Mouse (Mus musculus) forebrain, embryonic 10.5 days (tissue): ENCODE measurements around the gene Gcm1. TPM values are rescaled to one million over a fixed set of nuclear protein-coding genes. Genes with fewer than 3 reads are reported as not detected.
"Not testable (repeated sequence)": the region's sequence is repeated elsewhere in the genome, so short reads cannot be mapped to it uniquely, and the experiment has no call there.

Source experiments
- DNase-seq: peaks from one replicate; pipeline ENCODE4 v3.0.0-alpha.2; 2017; ENCODE audit warnings: low spot score; ENCODE audit errors: extremely low spot score
- H3K27ac ChIP-seq: fragments of 300-500 bp; sonication (generic); 2 replicates; pipeline ENCODE4 v1.5.1; 2016; ENCODE audit warnings: mild to moderate bottlenecking
- H3K27me3 ChIP-seq: fragments of 300-500 bp; sonication (generic); 2 replicates; pipeline ENCODE4 v1.6.1; 2016; ENCODE audit warnings: mild to moderate bottlenecking; ENCODE audit not compliant: poor library complexity, severe bottlenecking
- H3K36me3 ChIP-seq: fragments of 300-500 bp; sonication (generic); replicated peaks from 2 replicates; pipeline ENCODE4 v1.6.1; 2016; ENCODE audit warnings: mild to moderate bottlenecking, moderate library complexity
- H3K4me1 ChIP-seq: fragments of 300-500 bp; sonication (generic); 2 replicates; pipeline ENCODE4 v1.6.1; 2016
- H3K4me3 ChIP-seq: fragments of 300-500 bp; sonication (generic); 2 replicates; pipeline ENCODE4 v1.5.1; 2016; ENCODE audit warnings: mild to moderate bottlenecking, moderate library complexity
- H3K9me3 ChIP-seq: fragments of 300-500 bp; sonication (generic); 2 replicates; pipeline ENCODE4 v1.6.1; 2016; ENCODE audit warnings: mild to moderate bottlenecking, moderate library complexity
- WGBS: fragments of 180-500 bp; shearing (Covaris S2); methylation state at CpG from one replicate; pipeline ENCODE4 v1.1.7; 2016; 5-methylcytosine and 5-hydroxymethylcytosine counted together
- polyA plus RNA-seq: library from polyadenylated mRNA; unstranded; fragments of >200 nt; fragmentation: Nextera tagmentation; extraction: Ambion mirVana; gene quantifications from 2 replicates; pipeline ENCODE4 v1.2.1, GENCODE M21; 2016

Gene Gcm1
- polyA plus RNA-seq, 1 experiment from 2014 or later, result not detected

DNA sequence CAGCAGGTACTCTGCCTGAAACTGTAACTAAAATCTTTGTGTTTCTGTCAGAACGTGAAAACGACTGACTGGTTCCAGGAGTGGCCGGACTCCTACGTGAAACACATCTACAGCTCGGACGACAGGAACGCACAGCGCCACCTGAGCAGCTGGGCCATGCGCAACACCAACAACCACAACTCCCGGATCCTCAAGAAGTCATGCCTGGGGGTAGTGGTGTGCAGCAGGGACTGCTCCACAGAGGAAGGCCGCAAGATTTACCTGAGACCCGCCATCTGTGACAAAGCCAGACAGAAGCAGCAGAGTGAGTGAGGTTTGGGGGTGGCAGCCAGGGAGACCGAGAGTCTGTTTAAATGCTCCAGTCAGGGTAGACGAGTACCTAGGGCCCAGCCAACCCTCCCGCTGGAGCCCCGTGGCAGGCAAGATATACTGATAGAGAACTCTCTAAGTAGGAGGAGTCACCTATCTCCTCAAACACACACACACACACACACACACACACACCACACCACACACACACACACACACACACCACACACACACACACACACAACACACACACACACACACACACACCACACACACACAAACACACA is 7.9 kb downstream of the Gcm1 start:
- no peak for DNase-seq
- H3K27me3 ChIP-seq, result no peaks in the 10 kb centered on the region; the same call in 1 of the 2 replicates
- peaks cover 9% of the 10 kb centered on the region for H3K4me1 ChIP-seq
- H3K27ac ChIP-seq, result no peak overlapping the region
- H3K9me3 ChIP-seq, result no peaks in the 10 kb centered on the region
- H3K4me3 ChIP-seq, result no peak overlapping the region
- no peaks in the 10 kb centered on the region for H3K36me3 ChIP-seq
- 90% methylated on average over 16 of the region's 16 CpGs for WGBS

DNA sequence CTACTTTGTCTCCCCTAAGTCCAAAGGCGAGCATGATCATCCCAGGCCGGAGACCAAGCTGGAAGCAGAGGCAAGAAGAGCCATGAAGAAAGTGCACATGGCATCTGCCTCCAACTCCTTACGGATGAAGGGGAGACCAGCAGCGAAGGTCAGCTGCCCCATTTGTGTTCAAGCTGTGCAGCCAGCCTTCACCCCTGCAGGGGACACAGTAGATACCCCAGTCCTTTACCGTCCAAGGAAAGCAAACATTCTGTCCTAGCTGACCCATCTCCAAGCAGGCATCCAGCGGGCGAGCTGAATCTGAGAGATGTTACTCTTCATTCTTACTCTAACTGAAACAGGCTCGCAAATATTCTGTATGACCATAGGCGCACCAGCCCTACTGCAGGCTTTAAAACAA is 10.7 kb downstream of the Gcm1 start:
- H3K36me3 ChIP-seq, result no peaks in the 10 kb centered on the region
- peaks cover 9% of the 10 kb centered on the region for H3K4me1 ChIP-seq
- H3K9me3 ChIP-seq, result no peaks in the 10 kb centered on the region
- H3K4me3 ChIP-seq, result no peak overlapping the region
- no peak for DNase-seq
- H3K27me3 ChIP-seq, result no peaks in the 10 kb centered on the region; the same call in 1 of the 2 replicates
- WGBS, result 84% methylated on average over 9 of the region's 9 CpGs
- no peak overlapping the region for H3K27ac ChIP-seq

DNA sequence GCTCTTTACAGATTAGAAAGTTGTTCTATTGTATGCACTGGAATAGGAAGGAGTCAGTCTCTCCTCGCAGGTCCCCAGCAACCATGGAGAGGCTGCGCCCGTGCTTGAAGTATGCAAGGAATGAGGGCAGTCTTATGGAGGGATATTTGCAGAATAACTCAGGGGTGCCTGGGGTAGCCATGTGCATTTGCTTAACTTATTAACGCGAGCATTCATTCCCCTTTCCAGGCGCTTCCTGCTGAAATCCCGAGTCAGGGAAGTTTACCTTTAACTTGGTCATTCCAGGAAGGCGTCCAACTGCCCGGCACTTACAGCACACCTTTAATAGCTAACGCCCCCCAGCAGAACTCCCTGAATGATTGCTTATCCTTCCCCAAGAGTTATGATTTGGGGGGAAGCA is 12.4 kb downstream of the Gcm1 start:
- H3K27ac ChIP-seq, result 0 out of 2 replicates have a peak overlapping the region, but pooled peaks have one; percentile 20
- no peaks in the 10 kb centered on the region for H3K9me3 ChIP-seq
- WGBS, result 75% methylated on average over 10 of the region's 10 CpGs
- DNase-seq, result no peak
- H3K4me1 ChIP-seq, result peaks cover 9% of the 10 kb centered on the region
- no peaks in the 10 kb centered on the region for H3K36me3 ChIP-seq
- no peak overlapping the region for H3K4me3 ChIP-seq
- H3K27me3 ChIP-seq, result no peaks in the 10 kb centered on the region; the same call in 1 of the 2 replicates

DNA sequence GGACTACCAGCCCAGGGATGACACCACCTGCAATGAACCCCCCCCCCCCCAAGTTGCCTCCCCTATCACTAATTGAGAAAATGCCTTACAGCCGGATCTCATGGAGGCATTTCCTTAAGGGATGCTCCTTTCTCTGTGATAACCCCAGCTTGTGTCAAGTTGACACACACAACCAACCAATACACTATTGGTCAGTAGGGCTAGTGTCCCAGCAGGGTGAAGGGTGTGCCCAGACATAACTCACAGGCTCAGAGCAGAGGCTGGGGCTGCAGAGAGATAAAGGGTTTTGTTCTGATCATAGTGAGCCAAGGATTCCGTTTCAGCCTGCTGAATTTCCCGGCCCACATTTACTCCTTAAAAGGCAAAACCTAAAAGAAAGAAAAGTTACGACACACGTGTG is 18.8 kb downstream of the Gcm1 start:
- WGBS, result 82% methylated on average over 5 of the region's 5 CpGs
- Histone ChIP-seq H3K27ac (no peak overlapping the region), H3K4me3 (no peak overlapping the region), H3K27me3 (no peaks in the 10 kb centered on the region), H3K36me3 (no peaks in the 10 kb centered on the region), H3K4me1 (no peaks in the 10 kb centered on the region), H3K9me3 (no peaks in the 10 kb centered on the region)
- DNase-seq, result no peak

DNA sequence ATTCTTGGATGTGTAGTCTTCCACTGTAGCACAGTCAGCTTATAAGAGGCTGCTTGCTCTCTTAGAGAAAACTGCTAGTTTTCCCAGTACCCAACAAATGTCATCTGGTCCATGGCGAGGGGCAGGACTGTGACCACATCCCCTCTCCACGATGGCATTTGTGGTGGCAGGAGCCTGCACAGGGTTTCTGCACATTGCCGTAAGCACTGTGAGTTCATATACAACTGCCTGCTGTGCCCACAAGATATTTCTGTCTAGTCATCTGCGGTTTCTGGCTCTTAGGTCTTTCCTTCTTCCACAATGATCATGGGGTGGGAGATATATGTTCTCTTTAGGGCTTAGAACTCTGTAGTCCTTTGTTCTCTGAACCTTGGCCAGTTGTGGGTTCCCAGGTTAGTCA is 19.9 kb downstream of the Gcm1 start:
- no peak for DNase-seq
- no peaks in the 10 kb centered on the region for H3K27me3 ChIP-seq
- H3K36me3 ChIP-seq, result no peaks in the 10 kb centered on the region
- H3K4me3 ChIP-seq, result no peak overlapping the region
- no peak overlapping the region for H3K27ac ChIP-seq
- H3K9me3 ChIP-seq, result no peaks in the 10 kb centered on the region
- H3K4me1 ChIP-seq, result no peaks in the 10 kb centered on the region
- 89% methylated on average over 4 of the region's 4 CpGs for WGBS

DNA sequence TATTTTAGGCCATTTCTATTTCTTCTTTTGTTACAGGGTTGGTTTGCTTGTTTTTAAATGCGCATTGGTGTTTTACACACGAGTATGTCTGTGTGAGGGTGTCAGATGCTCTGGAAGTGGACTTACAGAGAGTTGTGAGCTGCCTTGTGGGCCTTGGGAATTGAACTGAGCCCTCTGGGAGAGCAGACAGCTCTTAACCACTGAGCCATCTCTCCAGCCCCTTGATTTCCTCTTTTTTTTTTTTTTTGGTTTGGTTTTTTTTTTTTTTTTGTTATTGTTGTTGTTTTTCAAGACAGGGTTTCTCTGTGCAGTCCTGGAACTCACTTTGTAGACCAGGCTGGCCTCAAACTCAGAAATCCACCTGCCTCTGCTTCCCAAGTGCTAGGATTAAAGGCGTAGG is 21.6 kb downstream of the Gcm1 start:
- not testable (repeated sequence) for H3K27ac ChIP-seq, H3K9me3 ChIP-seq, DNase-seq, H3K27me3 ChIP-seq, H3K36me3 ChIP-seq, H3K4me3 ChIP-seq, H3K4me1 ChIP-seq
- WGBS, result 89% methylated on average over 3 of the region's 3 CpGs

DNA sequence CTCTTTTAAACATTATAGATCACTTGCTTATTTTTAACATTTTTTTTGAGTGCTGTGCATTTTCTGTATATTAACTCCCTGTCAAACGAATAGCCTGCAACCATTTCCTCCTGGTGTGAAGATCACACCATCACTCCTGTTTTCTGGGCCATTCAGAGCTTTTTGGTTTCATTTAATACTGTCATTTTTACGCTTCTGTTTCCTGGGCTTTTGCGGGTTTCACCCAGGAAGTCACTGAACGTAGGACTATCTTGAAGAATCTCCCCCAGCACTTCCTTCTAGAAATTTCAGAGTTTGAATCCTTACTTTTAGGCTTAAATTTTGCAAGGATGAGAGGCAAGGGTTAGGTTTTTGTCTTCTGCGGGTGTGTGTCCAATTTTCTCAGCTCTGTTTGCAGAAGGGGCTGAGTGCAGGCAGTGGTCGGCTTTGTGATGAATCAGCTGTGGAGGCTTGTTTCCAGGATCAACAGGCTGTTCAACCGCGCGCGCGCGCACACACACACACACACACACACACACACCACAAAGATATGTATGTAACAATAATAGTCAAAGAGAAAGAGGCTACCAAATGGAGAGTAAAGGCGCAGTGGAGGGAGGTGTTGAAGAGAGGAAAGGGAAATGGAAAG is 22.1 kb downstream of the Gcm1 start:
- no peaks in the 10 kb centered on the region for H3K27me3 ChIP-seq
- no peak overlapping the region for H3K27ac ChIP-seq
- H3K9me3 ChIP-seq, result no peaks in the 10 kb centered on the region
- H3K4me1 ChIP-seq, result no peaks in the 10 kb centered on the region
- 95% methylated on average over 13 of the region's 13 CpGs for WGBS
- H3K36me3 ChIP-seq, result no peaks in the 10 kb centered on the region
- DNase-seq, result no peak
- H3K4me3 ChIP-seq, result no peak overlapping the region

DNA sequence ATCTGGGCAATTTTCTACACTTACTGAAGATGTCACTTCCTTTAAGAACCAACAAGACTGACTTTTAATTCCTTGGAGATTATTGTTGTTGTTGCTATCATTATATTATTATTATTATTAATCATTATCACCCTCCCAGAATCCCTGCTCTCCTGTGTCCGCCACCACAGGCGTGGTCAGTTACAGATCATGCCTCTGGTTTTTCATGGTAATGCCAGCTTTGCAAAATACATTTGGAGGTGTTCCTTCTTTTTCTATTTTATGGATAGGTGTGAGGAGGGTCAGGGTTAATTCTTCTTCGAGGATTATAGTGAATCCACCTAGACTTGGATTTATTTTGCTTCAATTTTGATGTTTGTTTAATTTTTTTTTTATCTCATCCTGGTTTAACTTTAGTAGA is 23.5 kb downstream of the Gcm1 start:
- no peaks in the 10 kb centered on the region for H3K27me3 ChIP-seq
- WGBS, result 91% methylated on average over 3 of the region's 3 CpGs
- no peak for DNase-seq

DNA sequence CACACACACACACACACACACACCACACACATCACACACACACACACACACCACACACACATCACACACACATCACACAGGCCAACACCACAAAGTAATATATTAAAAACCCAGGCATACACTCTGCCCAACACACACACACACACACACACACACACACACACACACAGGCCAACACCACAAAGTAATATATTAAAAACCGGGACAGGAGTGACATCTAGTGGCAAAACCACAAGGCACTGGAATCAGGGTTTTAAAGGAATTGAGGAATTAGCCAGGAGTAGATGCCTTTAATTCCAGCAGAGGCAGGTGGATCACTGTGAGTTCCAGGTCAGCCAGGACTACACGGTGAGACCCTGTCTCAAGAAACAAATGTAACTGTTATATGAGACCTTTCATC is 26.5 kb downstream of the Gcm1 start:
- no peaks in the 10 kb centered on the region for H3K27me3 ChIP-seq
- H3K4me1 ChIP-seq, result no peaks in the 10 kb centered on the region
- DNase-seq, result no peak
- H3K36me3 ChIP-seq, result peaks cover 20% of the 10 kb centered on the region
- WGBS, result 42% methylated on average over 2 of the region's 2 CpGs
- H3K27ac ChIP-seq, result no peak overlapping the region
- no peak overlapping the region for H3K4me3 ChIP-seq
- H3K9me3 ChIP-seq, result no peaks in the 10 kb centered on the region

More for the DNA sequence above, 23.5 kb downstream of the Gcm1 start:
- Histone ChIP-seq H3K9me3 (no peaks in the 10 kb centered on the region), H3K4me1 (no peaks in the 10 kb centered on the region), H3K27ac (no peak overlapping the region), H3K4me3 (no peak overlapping the region), H3K36me3 (peaks cover under 1% of the 10 kb centered on the region; the same call in 1 of the 2 replicates)

DNA sequence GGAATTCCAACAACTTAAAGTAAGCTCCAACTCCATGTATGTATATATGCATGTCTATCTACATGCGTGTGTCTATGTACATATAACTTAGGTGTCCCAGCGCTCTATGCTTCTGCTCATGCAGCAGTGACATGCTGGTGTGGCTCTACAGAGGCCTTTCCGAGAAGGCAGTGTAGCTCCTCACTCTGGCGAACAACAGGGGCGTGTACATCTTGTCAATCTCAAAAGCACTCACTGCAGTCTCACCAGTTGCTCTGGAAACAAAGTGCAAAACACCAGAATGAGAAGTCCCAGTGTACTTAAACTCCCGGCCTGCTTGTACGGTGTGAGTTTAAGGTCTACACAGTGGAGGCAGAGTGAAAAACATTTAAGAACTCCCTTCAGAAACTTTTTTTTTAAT is 30.1 kb downstream of the Gcm1 start:
- no peaks in the 10 kb centered on the region for H3K27me3 ChIP-seq
- peaks cover 55% of the 10 kb centered on the region for H3K36me3 ChIP-seq
- DNase-seq, result no peak
- no peaks in the 10 kb centered on the region for H3K4me1 ChIP-seq
- 88% methylated on average over 7 of the region's 7 CpGs for WGBS
- H3K27ac ChIP-seq, result no peak overlapping the region
- H3K4me3 ChIP-seq, result no peak overlapping the region
- H3K9me3 ChIP-seq, result no peaks in the 10 kb centered on the region

DNA sequence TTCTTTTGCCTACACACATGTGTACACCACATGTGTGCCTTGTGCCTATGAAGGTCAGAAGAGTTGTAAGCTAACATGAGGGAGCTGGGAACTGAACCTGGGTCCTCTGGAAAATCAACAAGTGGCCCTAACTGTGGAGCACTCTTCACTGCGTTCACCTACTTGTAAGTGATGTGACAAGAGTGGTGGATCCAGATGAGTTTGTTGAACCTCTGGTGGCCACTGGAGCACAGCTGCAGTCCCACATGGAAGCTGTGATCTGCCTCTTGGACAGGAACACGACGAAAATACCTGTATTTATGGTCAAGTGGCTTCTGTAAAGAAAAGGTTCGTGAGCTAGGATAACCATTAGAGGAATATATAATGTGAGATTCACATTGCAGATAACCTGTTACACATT is 32.6 kb downstream of the Gcm1 start:
- no peak overlapping the region for H3K4me3 ChIP-seq
- H3K27ac ChIP-seq, result no peak overlapping the region
- H3K4me1 ChIP-seq, result no peaks in the 10 kb centered on the region
- 90% methylated on average over 4 of the region's 4 CpGs for WGBS
- DNase-seq, result no peak
- H3K9me3 ChIP-seq, result no peaks in the 10 kb centered on the region
- H3K36me3 ChIP-seq, result peaks cover 60% of the 10 kb centered on the region
- no peaks in the 10 kb centered on the region for H3K27me3 ChIP-seq

DNA sequence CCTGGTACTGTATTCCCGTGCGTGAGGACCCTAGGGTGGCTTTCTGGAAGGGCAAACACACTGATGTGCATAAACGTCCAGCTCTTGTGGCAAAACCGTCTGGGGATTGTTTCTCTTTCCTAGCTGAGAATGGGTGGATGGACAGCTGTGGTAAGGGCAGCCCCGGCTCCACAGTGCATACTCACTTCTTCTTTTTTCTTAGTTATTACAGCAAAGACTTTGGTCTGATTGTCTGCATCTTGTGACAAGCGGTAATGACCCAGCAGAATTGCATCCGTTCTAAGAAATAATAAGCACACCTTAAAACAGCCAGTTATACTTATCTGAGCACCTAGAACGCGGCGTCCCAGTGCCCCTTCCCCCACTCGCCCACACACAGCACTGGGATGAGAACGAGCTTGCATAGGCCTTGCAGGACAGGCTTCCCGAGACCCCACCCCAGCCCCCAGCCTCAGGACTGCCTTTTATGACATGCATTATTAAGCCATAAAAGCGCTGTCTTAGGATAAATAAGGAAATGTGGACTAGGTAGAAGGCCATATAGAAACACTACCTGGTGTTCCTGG is 34.1 kb downstream of the Gcm1 start:
- no peak for DNase-seq
- no peaks in the 10 kb centered on the region for H3K4me1 ChIP-seq
- H3K27ac ChIP-seq, result no peak overlapping the region
- peaks cover 53% of the 10 kb centered on the region for H3K36me3 ChIP-seq
- H3K27me3 ChIP-seq, result no peaks in the 10 kb centered on the region
- WGBS, result 91% methylated on average over 14 of the region's 14 CpGs
- no peak overlapping the region for H3K4me3 ChIP-seq
- no peaks in the 10 kb centered on the region for H3K9me3 ChIP-seq

DNA sequence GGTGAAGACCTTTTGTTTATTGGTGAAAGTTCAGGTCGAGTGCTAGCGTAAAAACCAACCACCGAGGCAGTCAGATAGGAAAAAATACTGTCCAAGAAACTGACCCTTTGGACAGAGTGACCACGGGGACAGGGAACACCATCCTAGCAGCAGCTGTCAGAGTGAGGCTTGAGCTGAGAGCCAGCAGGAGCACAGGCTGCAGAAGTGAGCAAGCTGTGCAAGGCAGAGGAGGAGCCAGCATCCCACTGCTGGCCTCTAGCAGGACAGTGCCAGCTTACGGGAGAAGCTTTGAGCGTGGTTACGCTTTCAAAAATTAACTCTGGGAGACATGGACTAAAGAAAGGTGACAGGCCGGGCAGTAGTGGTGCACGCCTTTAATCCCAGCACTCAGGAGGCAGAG is 36.0 kb downstream of the Gcm1 start:
- WGBS, result 92% methylated on average over 9 of the region's 9 CpGs
- Histone ChIP-seq H3K27me3 (no peaks in the 10 kb centered on the region), H3K27ac (no peak overlapping the region), H3K9me3 (no peaks in the 10 kb centered on the region), H3K36me3 (peaks cover 45% of the 10 kb centered on the region), H3K4me3 (no peak overlapping the region), H3K4me1 (no peaks in the 10 kb centered on the region)
- no peak for DNase-seq
